Mouse (Mus musculus) MEL (cell line): ENCODE results near the gene Pard3b. TPM values are rescaled to one million over a fixed set of nuclear protein-coding genes. Genes with fewer than 3 reads are reported as not detected.

Source experiments
- DNase-seq: peaks from one replicate; pipeline ENCODE4 v3.0.0; 2011; ENCODE audit warnings: low read depth, low spot score
- H3K27ac ChIP-seq: 2 replicates; pipeline ENCODE4 v1.5.1; 2012; ENCODE audit warnings: low read depth, mild to moderate bottlenecking, control low read depth, low read length, moderate library complexity; ENCODE audit not compliant: control insufficient read depth
- H3K27me3 ChIP-seq, 2 experiments: fragments of 150-350 bp in 1 of 2; sonication (generic) in 1 of 2; 2 replicates each; pipeline ENCODE4 v1.6.1; 2012; ENCODE audit warnings: low read length in 2 of 2, mild to moderate bottlenecking in 2 of 2, improper control_type of control experiment in 1 of 2, moderate library complexity in 1 of 2; ENCODE audit not compliant: insufficient read depth in 2 of 2, control insufficient read depth in 1 of 2
- H3K36me3 ChIP-seq, 2 experiments: 2 replicates each; pipeline ENCODE4 v1.6.1; 2012 to 2014; ENCODE audit warnings: low read length in 2 of 2, improper control_type of control experiment in 1 of 2, inconsistent platforms in 1 of 2, mild to moderate bottlenecking in 1 of 2; ENCODE audit not compliant: insufficient read depth in 2 of 2, control insufficient read depth in 1 of 2
- H3K4me1 ChIP-seq, 2 experiments: fragments of 150-350 bp in 1 of 2; sonication (generic) in 1 of 2; 2 replicates each; pipeline ENCODE4 v1.6.1; 2012; ENCODE audit warnings: low read length in 2 of 2, improper control_type of control experiment in 1 of 2, mild to moderate bottlenecking in 1 of 2; ENCODE audit not compliant: insufficient read depth in 2 of 2, control insufficient read depth in 1 of 2
- H3K4me3 ChIP-seq, 2 experiments: fragments of 150-350 bp in 1 of 2; sonication (generic) in 1 of 2; 2 replicates each; pipeline ENCODE4 v1.5.1; 2012; ENCODE audit warnings: low read depth in 2 of 2, low read length in 2 of 2, mild to moderate bottlenecking in 2 of 2, moderate library complexity in 2 of 2, control low read depth in 1 of 2, improper control_type of control experiment in 1 of 2; ENCODE audit not compliant: control insufficient read depth in 1 of 2, insufficient read depth in 1 of 2
- H3K79me2 ChIP-seq: 2 replicates; pipeline ENCODE4 v1.6.1; 2012; ENCODE audit warnings: mild to moderate bottlenecking, low read length, moderate library complexity; ENCODE audit not compliant: control insufficient read depth, poor library complexity, insufficient read depth
- H3K9ac ChIP-seq: 2 replicates; pipeline ENCODE4 v1.6.1; 2012; ENCODE audit warnings: low read depth, mild to moderate bottlenecking, control low read depth, low read length, moderate library complexity; ENCODE audit not compliant: control insufficient read depth, poor library complexity, severe bottlenecking
- H3K9me3 ChIP-seq: fragments of 150-350 bp; sonication (generic); replicated peaks from 2 replicates; pipeline ENCODE4 v1.6.1; 2012; ENCODE audit warnings: mild to moderate bottlenecking, low read length, improper control_type of control experiment, moderate library complexity; ENCODE audit not compliant: insufficient read depth
- BHLHE40 ChIP-seq: IDR thresholded peaks from 2 replicates; pipeline ENCODE4 v1.6.1; 2012; ENCODE audit warnings: low read depth, mild to moderate bottlenecking, inconsistent platforms, low read length, improper control_type of control experiment, borderline replicate concordance
- CTCF ChIP-seq, 3 experiments: IDR thresholded peaks in 2 of 3; conservative IDR thresholded peaks in 1 of 3; 2 replicates each; pipeline ENCODE4 v1.5.1; 2011 to 2012; ENCODE audit warnings: low read length in 3 of 3, low read depth in 2 of 3, mild to moderate bottlenecking in 2 of 3, improper control_type of control experiment in 1 of 3, inconsistent platforms in 1 of 3, mixed read lengths in 1 of 3, moderate library complexity in 1 of 3; ENCODE audit not compliant: control insufficient read depth in 1 of 3, insufficient read depth in 1 of 3, poor library complexity in 1 of 3, severe bottlenecking in 1 of 3
- E2F4 ChIP-seq: IDR thresholded peaks from 2 replicates; pipeline ENCODE4 v1.6.1; 2011; ENCODE audit warnings: low read depth, low read length, improper control_type of control experiment, borderline replicate concordance
- EP300 ChIP-seq, 2 experiments: IDR thresholded peaks; 2 replicates each; pipeline ENCODE4 v1.6.1; 2011; ENCODE audit warnings: improper control_type of control experiment in 2 of 2, low read length in 2 of 2, low read depth in 1 of 2, mild to moderate bottlenecking in 1 of 2
- GABPA ChIP-seq: IDR thresholded peaks from 2 replicates; pipeline ENCODE4 v1.6.1; 2012; ENCODE audit warnings: low read depth, mild to moderate bottlenecking, inconsistent platforms, low read length, improper control_type of control experiment, moderate library complexity
- MAX ChIP-seq: IDR thresholded peaks from 2 replicates; pipeline ENCODE4 v1.6.1; 2011; ENCODE audit warnings: low read length, improper control_type of control experiment
- MAZ ChIP-seq: IDR thresholded peaks from 2 replicates; pipeline ENCODE4 v1.6.1; 2012; ENCODE audit warnings: low read depth, mild to moderate bottlenecking, inconsistent platforms, low read length, improper control_type of control experiment
- MXI1 ChIP-seq: IDR thresholded peaks from 2 replicates; pipeline ENCODE4 v1.6.1; 2011; ENCODE audit warnings: mild to moderate bottlenecking, low read depth, low read length, improper control_type of control experiment
- MYB ChIP-seq: IDR thresholded peaks from 2 replicates; pipeline ENCODE4 v1.6.1; 2011; ENCODE audit warnings: mild to moderate bottlenecking, low read depth, low read length, improper control_type of control experiment
- MYC ChIP-seq: IDR thresholded peaks from 2 replicates; pipeline ENCODE4 v1.6.1; 2011; ENCODE audit warnings: low read depth, mild to moderate bottlenecking, low read length, improper control_type of control experiment, moderate library complexity
- NELFE ChIP-seq: IDR thresholded peaks from 2 replicates; pipeline ENCODE4 v1.6.1; 2011; ENCODE audit warnings: low read depth, low read length, improper control_type of control experiment
- POLR2AphosphoS5 ChIP-seq: IDR thresholded peaks from 2 replicates; pipeline ENCODE4 v1.6.1; 2012; ENCODE audit warnings: low read depth, borderline replicate concordance, mild to moderate bottlenecking, inconsistent platforms, low read length, moderate library complexity, mixed read lengths
- RAD21 ChIP-seq: IDR thresholded peaks from 2 replicates; pipeline ENCODE4 v1.6.1; 2011; ENCODE audit warnings: mild to moderate bottlenecking, low read depth, low read length, improper control_type of control experiment
- SIN3A ChIP-seq: IDR thresholded peaks from 2 replicates; pipeline ENCODE4 v1.6.1; 2012; ENCODE audit warnings: low read length, improper control_type of control experiment, inconsistent platforms
- SMC3 ChIP-seq: IDR thresholded peaks from 2 replicates; pipeline ENCODE4 v1.6.1; 2011; ENCODE audit warnings: low read depth, low read length, improper control_type of control experiment
- TBP ChIP-seq: IDR thresholded peaks from 2 replicates; pipeline ENCODE4 v1.8.0; 2011; ENCODE audit warnings: low read depth, low read length, improper control_type of control experiment
- UBTF ChIP-seq: IDR thresholded peaks from 2 replicates; pipeline ENCODE4 v1.6.1; 2012; ENCODE audit warnings: low read depth, mild to moderate bottlenecking, inconsistent platforms, low read length, improper control_type of control experiment, moderate library complexity, borderline replicate concordance; ENCODE audit not compliant: insufficient read depth
- ZMIZ1 ChIP-seq: IDR thresholded peaks from 2 replicates; pipeline ENCODE4 v1.6.1; 2012; ENCODE audit warnings: low read depth, mild to moderate bottlenecking, inconsistent platforms, low read length, improper control_type of control experiment, moderate library complexity
- polyA plus RNA-seq, 2 experiments: library from polyadenylated mRNA; stranded (reverse) in 1 of 2; unstranded in 1 of 2; fragments of >175 nt in 1 of 2; fragments of >200 nt in 1 of 2; gene quantifications; 2 replicates each; pipeline versions ENCODE4 v1.2.1 to v1.2.4; 2012; ENCODE audit warnings: low replicate concordance in 2 of 2, low read depth in 1 of 2; ENCODE audit not compliant: insufficient read length in 2 of 2, insufficient read depth in 1 of 2, missing spikeins in 1 of 2
- total RNA-seq: library from RNA; depleted of rRNA; stranded (reverse); fragments of 300-350 nt; gene quantifications from 2 replicates; pipeline ENCODE4 v1.2.3, GENCODE M21; 2012

Gene Pard3b
- total and polyA plus RNA-seq, 3 experiments, result not detected

- Histone ChIP-seq H3K9me3 (no peaks in the 10 kb centered on the region), H3K27ac (no peak overlapping the region), H3K36me3 (no peaks in the 10 kb centered on the region), H3K27me3 (no peaks in the 10 kb centered on the region), H3K79me2 (no peaks in the 10 kb centered on the region), H3K4me1 (no peaks in the 10 kb centered on the region), H3K9ac (no peak overlapping the region), H3K4me3 (no peak overlapping the region)
- TF ChIP-seq EP300 (IDR thresholded peaks at IDR 0.05; ENCODE audit: low read depth in 1 of 2, low read length in 2 of 2) (no peak), RAD21 (no peak), CTCF (IDR thresholded peaks at IDR 0.05 in 2 of 3, conservative IDR thresholded peaks at IDR 0.05 in 1 of 3; ENCODE audit: control insufficient read depth in 1 of 3, insufficient read depth in 1 of 3, low read depth in 2 of 3, low read length in 3 of 3, poor library complexity in 1 of 3, severe bottlenecking in 1 of 3) (no peak), SMC3 (no peak), NELFE (no peak), MAZ (no peak), POLR2AphosphoS5 (no peak), SIN3A (no peak), MAX (no peak), ZMIZ1 (no peak), TBP (no peak), UBTF (no peak), MYC (no peak), BHLHE40 (no peak), GABPA (no peak), MXI1 (no peak)
- DNase-seq, result no peak
Observed at GRCm38 (mm10) chr1:62488871-62489270, 850.2 kb downstream of the Pard3b start.

GRCm38 (mm10) chr1:62499146-62499545, 860.5 kb downstream of the Pard3b start:
- Histone ChIP-seq H3K4me3 (no peak overlapping the region), H3K4me1 (no peaks in the 10 kb centered on the region)
- no peak for TF ChIP-seq E2F4
- no peak for TF ChIP-seq SIN3A
- no peak for TF ChIP-seq MAZ
- no peak for TF ChIP-seq MYB
- TF ChIP-seq, all 39 proteins: peak for 0
- Histone ChIP-seq H3K9ac (no peak overlapping the region), H3K36me3 (no peaks in the 10 kb centered on the region), H3K9me3 (no peaks in the 10 kb centered on the region), H3K79me2 (no peaks in the 10 kb centered on the region), H3K27me3 (no peaks in the 10 kb centered on the region), H3K27ac (no peak overlapping the region)
- DNase-seq, result no peak
